Mouse (Mus musculus) spleen, postnatal 36 days (tissue): ENCODE results near the gene Xpc.
A peak's percentile ranks its signal among the peaks of the same experiment; 100 is the strongest.

Source experiments
- DNase-seq, 2 experiments: peaks; one replicate each; pipeline ENCODE4 v3.0.0; 2022; ENCODE audit warnings: low spot score in 2 of 2, mixed read lengths in 1 of 2

Gene Xpc

GRCm38 (mm10) chr6:91515545-91516449, at the start of gene Xpc, which contains the start of gene Lsm3:
TSS of gene Xpc (minus strand) at chr6:91515888.
TSS of gene Lsm3 (plus strand) at chr6:91515928.
- peak; percentile 95 to 96 for DNase-seq

- no peak for DNase-seq
Measured at GRCm38 (mm10) chr6:91563031-91563430, 47.3 kb upstream of the Xpc start.

- DNase-seq, result no peak
Measured at GRCm38 (mm10) chr6:91560186-91560585, 44.5 kb upstream of the Xpc start.

GRCm38 (mm10) chr6:91559371-91559770, 43.7 kb upstream of the Xpc start:
- DNase-seq, result no peak

- no peak for DNase-seq
Measured at GRCm38 (mm10) chr6:91558565-91558964, 42.9 kb upstream of the Xpc start.

GRCm38 (mm10) chr6:91552693-91553092, 37.0 kb upstream of the Xpc start:
- no peak for DNase-seq

- DNase-seq, result no peak
Measured at GRCm38 (mm10) chr6:91551671-91552070, 36.0 kb upstream of the Xpc start.

GRCm38 (mm10) chr6:91549621-91550020, 33.9 kb upstream of the Xpc start:
- DNase-seq, result no peak

GRCm38 (mm10) chr6:91547313-91547712, 31.6 kb upstream of the Xpc start:
- DNase-seq, result no peak

GRCm38 (mm10) chr6:91546241-91546884, 30.7 kb upstream of the Xpc start:
- DNase-seq, result no peak

- DNase-seq, result no peak
Measured at GRCm38 (mm10) chr6:91543056-91543455, 27.4 kb upstream of the Xpc start.

- no peak for DNase-seq
Measured at GRCm38 (mm10) chr6:91541276-91541675, 25.6 kb upstream of the Xpc start.

- no peak for DNase-seq
Measured at GRCm38 (mm10) chr6:91536047-91536765, 20.5 kb upstream of the Xpc start.

- no peak for DNase-seq
Measured at GRCm38 (mm10) chr6:91535231-91535630, 19.5 kb upstream of the Xpc start.

GRCm38 (mm10) chr6:91534268-91534667, 18.6 kb upstream of the Xpc start:
- DNase-seq, result no peak

- DNase-seq, result no peak
Measured at GRCm38 (mm10) chr6:91533771-91534170, 18.1 kb upstream of the Xpc start.

GRCm38 (mm10) chr6:91533359-91533758, 17.7 kb upstream of the Xpc start:
- no peak for DNase-seq

GRCm38 (mm10) chr6:91532661-91533060, 17.0 kb upstream of the Xpc start:
- no peak for DNase-seq

GRCm38 (mm10) chr6:91531276-91531675, 15.6 kb upstream of the Xpc start:
- DNase-seq, result no peak

- DNase-seq, result no peak
Measured at GRCm38 (mm10) chr6:91530673-91531072, 15.0 kb upstream of the Xpc start.

GRCm38 (mm10) chr6:91528265-91528664, 12.6 kb upstream of the Xpc start:
- no peak for DNase-seq

GRCm38 (mm10) chr6:91527227-91527860, 11.7 kb upstream of the Xpc start:
- no peak for DNase-seq
